Mouse (Mus musculus): Measurements from ENCODE around the gene Gm47429.
A peak's percentile ranks its signal among the peaks of the same experiment; 100 is the strongest.
"Not testable (repeated sequence)": the region's sequence is repeated elsewhere in the genome, so short reads cannot be mapped to it uniquely, and the experiment has no call there.

The Gm47429 gene

DNA sequence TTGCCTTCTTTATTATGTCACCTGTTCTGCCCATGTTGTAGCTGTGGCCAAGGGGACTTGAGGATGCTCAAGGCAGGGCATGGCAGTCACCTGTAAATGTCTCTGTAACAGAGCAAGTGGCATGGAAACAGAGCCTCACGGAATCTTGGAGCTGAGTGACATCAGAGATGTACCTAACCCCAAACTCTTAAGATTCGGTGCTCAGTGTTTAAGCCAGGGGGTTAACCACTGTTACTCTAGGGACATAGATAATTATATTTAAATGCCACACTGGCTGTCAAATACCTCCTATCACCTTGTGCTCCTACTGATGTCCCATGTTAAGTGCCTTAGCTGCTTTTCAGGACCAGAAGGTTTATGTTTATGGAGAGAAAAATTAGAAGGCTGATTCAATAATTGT is at the start of gene Gm47429:
TSS of gene Gm47429 (minus strand) at position 101 of the 400 bp plus-strand sequence.
- DNase-seq (ENCODE audit: low spot score in 2 of 2), result no peak

DNA sequence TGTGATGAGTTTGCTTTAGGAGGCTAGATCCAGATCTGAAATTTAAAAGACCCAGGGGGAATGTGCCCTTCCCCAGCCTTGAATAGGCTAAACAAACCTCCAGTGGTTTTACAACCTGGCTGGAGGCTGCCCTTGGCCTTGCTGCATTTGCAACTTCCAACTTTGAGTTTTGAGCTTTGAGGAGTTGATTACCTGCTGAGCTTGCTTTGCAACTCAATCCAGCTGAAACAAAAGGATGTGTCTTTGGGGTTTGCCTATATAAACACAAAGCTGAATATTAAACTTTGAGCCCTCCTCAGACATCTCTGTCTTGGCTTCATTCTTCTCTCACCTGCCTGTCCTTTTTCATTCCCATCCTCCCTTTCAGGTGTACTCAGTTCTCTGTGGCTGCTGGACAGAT is 44.8 kb upstream of the Gm47429 start:
- DNase-seq (ENCODE audit: low spot score in 2 of 2), result not testable (repeated sequence)

DNA sequence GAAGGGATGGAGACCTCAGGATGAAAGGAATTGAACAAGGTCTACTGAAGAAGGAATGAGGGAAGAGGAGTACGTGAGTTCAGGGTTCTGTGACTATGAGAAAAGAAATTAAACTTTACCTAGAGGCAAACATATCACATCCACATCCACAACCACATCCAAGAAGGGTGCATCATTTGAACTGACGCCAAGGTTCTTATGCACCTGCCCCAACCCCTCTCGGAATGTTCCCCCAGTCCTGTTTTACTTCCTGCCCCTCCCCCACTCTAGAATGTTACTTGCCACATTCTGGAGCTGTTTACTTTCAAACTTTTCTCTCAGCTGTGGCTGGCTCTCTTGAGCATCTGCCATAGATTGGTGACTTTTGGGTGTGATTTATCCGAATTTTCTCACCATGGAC is 23.3 kb upstream of the Gm47429 start, which contains the start of gene Nutm2:
TSS of gene Nutm2 (plus strand) at position 301 of the 400 bp plus-strand sequence.
- DNase-seq (ENCODE audit: low spot score in 2 of 2), result no peak

DNA sequence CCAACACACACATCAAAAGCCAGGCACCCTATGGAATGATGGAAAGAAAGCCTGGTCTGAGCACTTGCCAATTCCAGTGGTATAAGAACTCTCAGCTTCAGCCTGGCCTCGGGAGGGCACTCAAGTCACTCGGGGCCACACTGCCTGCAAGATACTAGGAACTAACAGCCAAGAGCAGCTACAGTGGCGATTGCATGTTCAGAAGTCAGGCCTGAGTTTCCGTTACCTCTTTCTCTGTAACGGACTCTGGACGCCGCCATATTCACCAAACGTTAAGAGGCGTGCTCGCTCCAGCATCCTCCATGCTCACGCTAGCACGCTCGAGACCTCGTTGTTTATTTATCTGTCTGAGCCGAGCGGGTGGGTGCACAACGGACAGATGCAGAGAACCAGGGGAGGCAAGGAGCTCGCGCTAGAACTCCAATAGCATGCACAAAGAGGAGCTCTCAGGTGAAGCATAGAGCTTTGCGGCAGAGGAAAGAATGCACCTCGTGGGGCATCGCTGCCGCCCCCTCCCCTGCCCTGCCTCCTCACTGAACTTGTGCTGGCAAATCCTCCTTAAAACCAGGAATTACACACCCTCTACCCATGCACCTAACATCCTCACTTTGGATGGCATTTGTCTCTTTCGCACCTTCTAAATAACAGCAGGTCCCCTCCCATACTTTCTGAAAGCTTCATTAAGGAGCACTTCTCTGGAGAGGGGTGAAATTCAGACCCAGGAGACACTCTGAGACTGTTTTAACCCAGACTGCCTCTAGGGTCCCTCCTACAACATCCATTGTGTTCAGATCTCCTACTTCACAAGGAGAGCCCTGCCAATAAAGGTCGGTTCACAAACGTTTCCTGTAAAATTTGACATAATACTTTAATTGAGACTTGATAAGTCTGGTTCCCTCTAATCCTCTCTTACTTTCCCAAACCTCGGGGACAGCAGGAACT is 21.2 kb upstream of the Gm47429 start:
- no peak for DNase-seq (ENCODE audit: low spot score in 2 of 2)

DNA sequence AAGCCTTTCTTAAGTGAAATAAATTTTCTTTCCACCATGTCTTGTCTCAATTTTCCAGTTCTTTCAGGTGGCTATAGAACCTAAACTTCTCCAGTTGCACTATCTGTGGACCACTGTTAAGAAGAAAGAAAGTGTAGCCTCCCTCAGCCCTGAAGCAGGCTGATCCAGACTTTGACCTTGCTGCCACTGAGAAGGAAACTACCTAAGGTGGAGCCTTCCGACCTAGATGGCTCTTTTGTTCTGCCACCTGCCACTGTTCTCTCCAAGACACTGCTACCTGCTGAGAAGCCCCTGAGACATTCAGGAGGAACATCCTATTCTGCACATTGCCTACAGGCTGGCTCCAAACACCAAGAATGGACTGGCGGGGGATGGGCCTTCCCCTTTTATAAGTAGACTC is 16.7 kb upstream of the Gm47429 start:
- not testable (repeated sequence) for DNase-seq (ENCODE audit: low spot score in 2 of 2)

DNA sequence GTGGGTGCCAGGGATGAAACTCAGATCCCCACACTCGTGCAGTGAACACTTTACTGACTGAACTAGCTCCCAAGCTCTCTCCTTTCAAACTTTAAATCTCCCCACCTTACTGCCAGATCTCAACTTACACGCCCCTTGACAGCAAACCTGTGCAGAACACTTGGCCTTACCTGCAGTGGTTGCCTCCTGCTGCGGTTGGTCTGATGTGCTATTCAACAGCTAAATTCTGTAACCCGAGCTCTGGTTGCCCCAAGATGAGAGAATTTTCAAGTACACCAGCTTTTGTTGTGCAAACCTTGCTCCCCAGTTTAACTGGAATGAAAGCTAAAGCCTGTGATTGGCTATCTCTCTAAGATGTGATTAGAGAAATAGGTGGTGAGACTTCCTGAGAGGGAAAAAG is 9.7 kb upstream of the Gm47429 start:
- no peak for DNase-seq (ENCODE audit: low spot score in 2 of 2)

DNA sequence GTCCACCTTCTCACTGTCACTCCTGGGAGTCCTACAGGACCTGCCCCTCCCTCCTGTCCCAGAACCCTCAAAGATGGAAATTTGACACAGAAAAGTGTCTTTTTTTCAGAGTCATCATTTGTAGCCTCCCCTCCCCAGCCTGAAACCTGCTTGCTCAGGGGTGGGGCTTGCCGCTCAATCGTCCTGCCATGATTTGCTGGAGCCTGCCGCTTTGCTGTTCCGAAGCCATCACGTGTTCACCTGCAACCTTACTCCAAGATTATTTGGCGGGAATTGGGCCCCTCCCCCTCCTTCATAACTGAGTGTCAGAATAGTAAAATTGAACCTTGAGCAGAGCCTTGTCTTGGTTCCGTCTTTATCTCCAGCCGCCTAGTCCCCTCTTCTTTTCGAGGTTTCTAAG is 8.6 kb upstream of the Gm47429 start:
- DNase-seq (ENCODE audit: low spot score in 2 of 2), result not testable (repeated sequence)

DNA sequence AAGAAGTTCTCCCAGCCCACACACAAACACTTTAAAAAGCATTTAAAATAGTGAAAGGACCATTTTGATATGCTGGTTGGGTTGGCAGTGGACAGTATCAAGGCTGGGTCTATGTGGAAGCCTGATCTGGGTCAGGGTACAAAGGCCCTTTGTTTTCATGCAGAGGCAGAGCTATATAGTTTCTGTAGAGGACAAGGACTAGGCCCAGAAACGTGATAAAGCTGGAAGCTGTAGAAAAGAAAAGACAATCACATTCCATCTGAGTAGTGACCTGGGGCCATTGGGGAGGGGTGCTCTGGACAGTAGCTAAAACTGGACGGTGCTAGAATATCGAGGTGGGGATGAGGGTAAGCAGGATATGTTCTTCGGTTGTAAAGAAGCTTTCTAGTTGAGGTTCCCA is 1.5 kb upstream of the Gm47429 start:
- DNase-seq (ENCODE audit: low spot score in 2 of 2), result no peak

DNA sequence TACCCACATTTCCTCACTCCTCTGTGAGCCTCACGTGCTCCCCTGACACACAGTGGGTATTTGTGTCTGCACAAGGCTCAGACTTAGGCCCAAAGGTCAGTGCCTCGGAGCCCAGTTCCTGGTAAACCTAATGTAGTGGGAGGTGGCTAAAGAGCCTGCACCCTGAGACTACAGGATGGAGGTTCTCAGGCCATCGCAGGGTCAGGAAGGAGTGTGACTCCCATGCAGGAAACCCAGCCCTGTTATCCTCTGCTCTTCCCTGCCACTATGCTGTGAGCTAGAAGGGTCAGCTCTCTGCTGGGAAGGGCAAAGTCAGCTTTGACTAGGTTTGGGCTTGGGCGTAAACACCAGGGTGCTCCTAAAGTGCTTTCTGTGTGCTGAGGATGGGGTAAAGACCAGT is 17.0 kb downstream of the Gm47429 start:
- DNase-seq (ENCODE audit: low spot score in 2 of 2), result no peak

DNA sequence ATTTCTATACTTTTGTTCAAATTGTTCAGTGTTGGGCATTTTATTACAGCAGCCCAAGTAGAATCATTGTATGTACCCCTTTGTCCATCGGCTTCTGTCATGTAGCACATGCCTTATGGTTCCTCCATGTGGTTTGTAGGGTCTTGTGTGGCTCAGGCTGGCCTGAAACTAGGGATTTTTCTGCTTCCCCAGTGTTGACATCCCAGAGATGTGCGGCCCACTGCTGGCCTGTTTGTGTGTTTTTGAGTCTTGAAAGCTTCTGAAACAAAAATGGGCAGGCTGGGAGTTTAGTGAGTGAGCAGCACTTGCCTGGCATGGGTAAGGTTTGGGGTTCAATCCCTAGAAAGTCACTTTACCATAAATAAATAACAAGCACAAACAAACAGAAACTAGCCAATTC is 19.2 kb downstream of the Gm47429 start:
- no peak for DNase-seq (ENCODE audit: low spot score in 2 of 2)

DNA sequence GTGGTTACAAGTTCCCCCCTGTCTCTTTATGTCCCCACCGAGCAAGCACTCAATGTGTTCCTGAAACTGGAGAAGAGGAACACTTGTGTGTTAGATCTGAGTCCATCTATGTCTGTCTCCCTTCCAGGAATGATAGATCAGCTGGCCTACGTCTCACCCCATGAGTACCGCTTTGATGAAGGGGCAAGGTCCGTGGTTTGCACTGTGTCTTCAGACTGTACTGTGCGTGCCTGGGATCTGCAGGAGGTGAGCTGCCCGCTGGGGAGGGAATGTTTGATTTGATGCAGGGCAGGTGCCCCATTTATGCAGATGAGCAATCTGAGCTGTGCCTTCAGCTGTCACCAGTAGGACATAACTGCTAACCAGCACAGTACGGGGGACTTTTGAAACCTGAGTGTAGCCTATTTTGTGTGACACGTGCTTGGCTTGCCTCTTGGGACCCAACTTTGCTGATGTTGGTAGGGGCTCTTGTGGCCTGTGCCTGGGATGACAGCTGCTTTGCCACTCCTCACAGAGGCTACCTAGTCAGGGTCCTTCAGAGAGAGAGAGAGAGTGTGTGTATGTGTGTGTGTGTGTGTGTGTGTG is 20.0 kb downstream of the Gm47429 start:
- DNase-seq (ENCODE audit: low spot score in 2 of 2), result no peak

DNA sequence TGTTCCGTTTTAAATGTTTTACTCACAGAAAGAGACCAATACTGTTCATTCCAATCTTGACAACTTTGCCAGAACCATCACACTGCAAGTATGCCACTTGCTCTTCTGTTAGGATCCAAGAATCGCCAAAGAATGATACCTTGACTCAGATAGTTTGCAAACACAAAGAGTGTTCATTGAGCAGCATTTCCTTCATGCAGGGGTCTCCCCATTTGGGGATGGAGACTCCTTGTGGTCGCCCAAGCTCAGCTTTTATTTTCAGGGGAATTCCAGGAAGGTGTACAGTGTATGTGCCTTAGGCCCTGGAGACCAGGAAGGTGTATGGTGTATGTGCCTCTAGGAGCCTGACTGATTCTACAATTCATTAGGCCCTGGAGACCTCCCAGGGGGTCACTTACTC is 25.3 kb downstream of the Gm47429 start:
- DNase-seq (ENCODE audit: low spot score in 2 of 2), result peak in 1 of 2 experiments; percentile 33

DNA sequence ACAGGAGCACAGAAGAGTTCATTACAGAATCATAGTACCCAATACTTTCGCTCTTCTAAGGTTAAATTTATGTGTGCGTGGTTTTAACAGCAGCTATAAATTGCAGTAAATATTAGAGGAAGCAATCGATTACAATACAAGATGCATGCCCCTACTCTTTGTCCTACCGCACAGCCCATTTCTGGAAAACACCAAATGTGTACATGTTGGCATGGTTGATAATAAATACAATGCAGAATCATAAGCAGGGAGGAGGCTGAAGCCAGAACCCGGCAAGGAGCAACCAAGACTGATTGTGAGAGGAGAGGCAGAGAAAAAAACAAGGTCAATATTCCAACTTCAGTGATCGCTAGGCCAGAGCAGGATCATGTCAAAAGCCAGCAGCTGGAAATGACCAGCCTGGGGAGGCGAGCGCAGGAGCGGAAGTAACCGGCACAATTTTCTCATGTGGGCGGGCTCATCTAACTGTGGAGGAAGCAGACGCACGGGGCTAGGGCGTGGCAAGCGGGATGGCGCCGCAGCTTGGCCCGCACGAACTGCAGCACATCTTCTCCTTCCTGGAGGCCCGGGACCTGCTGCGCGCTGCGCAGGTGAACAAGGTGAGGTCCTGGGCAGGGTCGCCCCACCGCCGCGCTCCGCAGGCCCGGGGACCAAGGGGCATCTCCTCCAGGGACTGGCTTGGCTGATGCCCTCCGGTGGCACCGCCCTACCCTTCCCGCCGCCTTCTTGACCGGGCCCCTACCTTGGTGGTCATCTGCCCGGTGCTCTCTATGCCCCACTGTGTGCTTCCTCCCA is 26.1 kb downstream of the Gm47429 start, which contains the start of gene Fbxw17:
TSS of gene Fbxw17 (plus strand) at position 476 of the 795 bp plus-strand sequence.
- DNase-seq (ENCODE audit: low spot score in 2 of 2), result peak; percentile 67 to 75

All from urinary bladder, postnatal 4 days (tissue).